Mouse (Mus musculus) ES-Bruce4 (cell line): ENCODE results near the gene Tmem104.

ENCODE experiments used
- CTCF ChIP-seq: IDR thresholded peaks from one replicate; pipeline ENCODE4 v1.8.1; 2011; ENCODE audit warnings: low read depth, low read length
- EP300 ChIP-seq: IDR thresholded peaks from 2 replicates; pipeline ENCODE4 v1.6.1; 2011; ENCODE audit warnings: low read depth, low read length; ENCODE audit not compliant: insufficient read depth
- POLR2A ChIP-seq: IDR thresholded peaks from one replicate; pipeline ENCODE4 v1.8.1; 2011; ENCODE audit warnings: low read length; ENCODE audit not compliant: insufficient read depth

DNA sequence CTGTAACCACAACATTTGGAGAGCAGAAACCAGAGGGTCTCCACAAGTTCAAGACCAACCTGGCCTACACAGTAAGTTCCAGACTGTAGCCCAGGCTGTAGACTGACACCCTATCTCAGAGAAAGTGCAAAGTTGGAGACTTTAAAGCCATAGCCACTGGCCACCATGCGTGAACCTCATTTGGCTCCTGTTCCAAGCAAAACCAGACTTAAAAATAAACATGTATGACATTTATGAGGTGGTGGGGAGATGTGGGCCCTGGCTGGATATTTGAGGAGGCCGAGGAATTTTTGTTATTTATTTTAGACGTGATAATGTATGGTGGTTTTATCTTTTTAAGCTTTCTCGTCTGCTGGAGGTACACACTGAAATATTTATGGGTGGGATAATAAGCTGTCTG, 71.8 kb downstream of the Tmem104 start:
- TF ChIP-seq CTCF (no peak), POLR2A (no peak), EP300 (no peak)
